Mouse (Mus musculus): Measurements from ENCODE around the gene Ppp2r3c. TPM values are rescaled to one million over a fixed set of nuclear protein-coding genes. Genes with fewer than 3 reads are reported as not detected.

Gene Ppp2r3c
- total RNA-seq (2023), result 16.0 and 17.5 TPM in 2 replicates

DNA sequence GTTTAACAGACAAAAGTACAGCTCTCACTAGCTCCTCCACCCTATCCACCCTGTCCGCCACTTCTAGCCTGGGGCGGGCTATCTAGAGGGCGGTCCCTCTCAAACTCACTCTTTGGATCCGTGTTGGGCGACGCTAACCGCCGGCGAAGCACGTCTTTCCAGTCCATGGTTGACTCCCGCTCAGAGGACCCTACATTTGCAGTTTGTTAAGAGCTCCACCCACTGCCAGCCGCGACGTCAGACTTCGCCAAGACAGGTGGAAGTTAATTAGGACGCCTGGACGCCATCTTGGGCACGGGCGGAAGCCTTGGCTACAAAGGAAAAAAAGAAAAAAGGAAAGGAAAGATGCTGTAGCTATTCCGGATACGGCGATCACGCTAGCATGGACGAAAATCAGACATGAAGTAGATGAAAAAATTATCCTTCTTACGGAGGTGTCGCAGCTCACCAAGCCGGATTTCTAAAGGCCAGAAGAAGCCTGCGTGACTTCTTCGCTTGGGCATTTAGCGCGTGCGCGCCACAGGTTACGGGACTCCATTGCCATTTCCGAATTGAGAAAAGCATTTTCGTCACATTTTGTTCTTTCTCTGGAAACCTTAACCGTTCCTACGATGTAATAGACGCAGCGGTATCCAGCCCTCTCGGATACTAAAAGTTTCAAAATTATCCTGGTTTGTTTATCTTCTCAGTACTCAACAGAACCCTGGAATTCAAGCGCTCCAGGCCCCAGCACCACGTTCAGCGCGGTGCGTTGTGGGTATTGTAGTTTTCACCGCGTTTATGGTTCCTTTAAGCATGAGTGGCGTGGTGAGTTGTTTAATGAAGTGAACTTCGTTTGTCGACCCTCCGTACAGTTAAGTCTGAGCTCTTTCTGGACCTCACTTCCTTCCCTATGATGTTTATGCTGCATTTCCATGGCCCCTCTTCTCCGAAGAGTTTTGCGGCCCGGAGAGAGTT, at the start of gene Ppp2r3c:
Ppp2r3c (minus strand) TSS at position 514 of the 957 bp plus-strand sequence.

DNA sequence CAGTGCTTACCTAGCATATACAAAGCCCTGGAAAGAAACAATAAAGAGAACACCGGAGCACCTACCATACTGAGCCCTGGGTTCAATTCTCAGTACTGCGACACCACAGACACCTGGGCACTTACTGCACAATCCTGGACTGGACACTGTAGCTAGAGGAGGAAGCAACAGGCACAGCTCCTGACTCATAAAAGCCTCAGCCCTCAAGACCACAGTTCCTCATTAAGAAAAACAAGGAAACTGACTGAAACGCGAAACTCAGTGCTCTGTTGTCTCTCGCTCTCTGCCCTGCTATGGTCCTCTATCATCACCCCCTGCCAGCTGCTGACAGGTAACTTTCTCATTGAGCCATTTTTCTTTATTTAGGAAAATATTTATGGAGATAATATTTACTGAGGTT, 3.5 kb downstream of the Ppp2r3c start, which contains the start of gene 1110008L16Rik:
1110008L16Rik (plus strand) TSS at position 242 of the 400 bp plus-strand sequence.

DNA sequence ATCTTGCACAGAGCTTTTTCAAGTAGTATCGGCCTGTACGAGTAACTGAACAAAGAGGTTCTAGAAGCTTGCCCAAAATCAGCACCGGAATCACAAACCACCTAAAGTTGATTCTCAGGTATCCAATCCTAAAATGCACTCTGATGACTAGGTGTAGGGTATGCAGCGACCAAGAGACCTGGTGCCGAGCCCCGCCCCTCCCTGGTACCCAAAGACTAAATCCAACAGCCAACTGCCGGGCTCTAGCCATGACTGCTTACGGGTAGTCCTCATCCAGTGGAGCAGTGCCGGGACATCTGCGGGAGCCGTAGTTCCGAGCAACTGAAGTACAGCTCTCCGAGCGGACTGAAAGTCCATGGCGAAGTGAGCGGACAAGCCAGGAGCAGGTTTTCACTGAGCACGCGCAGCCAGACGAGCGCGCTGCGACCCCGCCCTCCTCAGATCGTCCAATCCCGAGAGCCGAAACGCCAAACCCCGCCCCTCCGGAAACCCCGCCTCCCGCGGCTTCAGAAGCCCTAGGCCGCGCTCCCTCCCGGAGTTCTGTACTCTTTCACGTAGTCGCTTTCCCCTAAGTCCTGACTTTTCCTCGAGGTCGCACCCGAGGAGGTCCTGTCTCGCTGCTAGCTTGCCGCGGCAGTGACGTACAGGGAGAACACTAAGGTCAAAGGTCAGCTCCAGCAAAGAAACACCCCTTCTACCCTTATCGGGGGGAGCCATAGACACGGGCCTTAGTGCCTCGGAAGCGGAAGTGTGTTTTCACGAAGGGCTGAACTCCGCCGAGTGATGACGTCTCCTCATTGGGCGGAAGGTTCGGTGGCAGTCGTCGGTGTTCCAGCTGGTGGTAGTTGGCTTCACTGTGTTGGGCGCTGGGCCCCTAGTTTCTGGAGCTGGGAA, 72.9 kb downstream of the Ppp2r3c start, which contains the start of gene Srp54c:
Srp54c (plus strand) TSS at position 543 of the 894 bp plus-strand sequence.

Other genes starting within 250 kb of the Ppp2r3c start
- gene 2700097O09Rik, start 222.9 kb downstream of the Ppp2r3c start, total RNA-seq (2023), result 1.5 and 2.9 TPM in 2 replicates
- 41.7 and 57.1 TPM in 2 replicates for gene Srp54a, start 222.7 kb downstream of the Ppp2r3c start, total RNA-seq (2023)
- gene Fam177a, start 178.5 kb downstream of the Ppp2r3c start, total RNA-seq (2023), result 3.7 and 4.2 TPM in 2 replicates
- 23.9 and 33.9 TPM in 2 replicates for gene Srp54b, start 147.9 kb downstream of the Ppp2r3c start, total RNA-seq (2023)
- gene 1700047I17Rik2, start 103.4 kb downstream of the Ppp2r3c start, total RNA-seq (2023), result 5.3 and 5.7 TPM in 2 replicates
- 12.2 and 12.4 TPM in 2 replicates for gene Srp54c, start 72.8 kb downstream of the Ppp2r3c start, total RNA-seq (2023)
- 2.4 and 2.9 TPM in 2 replicates for gene 1110008L16Rik, start 3.4 kb downstream of the Ppp2r3c start, total RNA-seq (2023)
- 90.2 and 91.7 TPM in 2 replicates for gene Psma6, start 81.2 kb upstream of the Ppp2r3c start, total RNA-seq (2023)
- 860 and 1,006 TPM in 2 replicates for gene Nfkbia, start 189.6 kb upstream of the Ppp2r3c start, total RNA-seq (2023)

Measured in neutrophil, adult 65 days (primary cell).